Mouse (Mus musculus): ENCODE results near the gene Abcg5.

Abcg5 gene

GRCm38 (mm10) chr17:84682734-84683717, at the start of gene Abcg5:
Gene Abcg5, minus strand, starts transcription at chr17:84683011.
- DNase-seq (ENCODE audit: low spot score in 2 of 2): no peak

DNA sequence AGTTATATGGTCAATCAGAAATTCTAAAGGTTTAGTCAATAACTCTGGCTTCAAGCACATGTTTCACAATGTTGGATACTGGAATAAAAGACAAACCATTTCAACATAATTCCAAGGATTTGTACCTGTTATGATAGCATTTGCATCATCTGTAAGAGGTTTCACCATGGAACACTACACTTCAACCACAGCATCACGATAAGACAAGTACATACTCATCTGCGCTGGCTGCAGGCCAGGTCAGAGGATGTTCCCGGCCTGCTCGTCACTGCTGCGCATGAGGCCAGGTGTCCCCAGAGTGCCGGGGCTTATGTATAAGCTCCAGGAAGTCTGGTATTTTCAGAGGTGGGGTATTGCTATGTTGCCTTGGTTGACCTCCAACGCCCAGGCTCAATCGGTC, 49.8 kb upstream of the Abcg5 start:
- peak in 1 of 2 experiments; percentile 25 for DNase-seq (ENCODE audit: low spot score in 2 of 2)

- no peak for DNase-seq (ENCODE audit: low spot score in 2 of 2)
These were observed 48.5 kb upstream of the Abcg5 start for GRCm38 (mm10) chr17:84731361-84731760.

- no peak for DNase-seq (ENCODE audit: low spot score in 2 of 2)
These were observed 46.3 kb upstream of the Abcg5 start for GRCm38 (mm10) chr17:84729140-84729539.

GRCm38 (mm10) chr17:84728201-84728911, 45.5 kb upstream of the Abcg5 start:
- no peak for DNase-seq (ENCODE audit: low spot score in 2 of 2)

- no peak for DNase-seq (ENCODE audit: low spot score in 2 of 2)
These were observed 42.4 kb upstream of the Abcg5 start for GRCm38 (mm10) chr17:84725163-84725562.

DNA sequence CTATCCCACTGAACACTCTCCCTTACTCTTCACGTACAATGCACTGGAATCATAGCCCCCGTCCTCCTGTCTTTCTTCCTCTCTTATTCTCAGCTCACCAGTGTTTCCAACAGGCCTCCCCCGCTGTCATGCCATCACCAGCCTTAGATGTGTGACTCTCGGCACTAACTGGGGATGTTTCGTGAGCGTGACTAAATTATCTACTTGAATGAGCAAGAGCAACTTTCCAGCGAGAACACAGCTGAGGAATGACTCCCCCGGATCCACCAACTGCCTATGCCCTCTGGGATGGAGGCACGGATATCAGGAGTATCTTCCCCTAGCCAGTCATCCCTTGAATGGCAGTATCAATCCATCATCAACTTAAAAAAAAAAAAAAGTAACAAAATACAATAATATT, 41.2 kb upstream of the Abcg5 start:
- no peak for DNase-seq (ENCODE audit: low spot score in 2 of 2)

DNA sequence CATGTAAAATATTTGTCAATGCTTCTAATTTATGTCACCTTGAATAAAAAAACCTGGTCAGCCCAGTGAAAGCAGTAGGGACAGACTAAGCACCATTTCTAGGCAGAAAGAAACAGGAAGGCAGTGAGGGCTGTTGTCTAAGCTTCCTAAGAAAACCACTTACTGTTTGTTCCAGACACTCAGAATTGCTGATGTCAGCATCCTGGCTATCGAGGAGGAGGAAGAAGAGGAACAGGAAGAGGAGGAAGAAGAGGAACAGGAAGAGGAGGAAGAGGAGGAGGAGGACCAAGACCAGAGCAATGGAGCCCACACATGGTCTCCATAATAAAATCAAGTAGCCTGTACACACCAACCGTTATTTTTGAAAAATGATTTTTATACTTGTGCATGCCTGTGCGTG, 36.3 kb upstream of the Abcg5 start:
- no peak for DNase-seq (ENCODE audit: low spot score in 2 of 2)

- DNase-seq (ENCODE audit: low spot score in 2 of 2): no peak
These were observed 34.6 kb upstream of the Abcg5 start for GRCm38 (mm10) chr17:84717416-84717815.

DNA sequence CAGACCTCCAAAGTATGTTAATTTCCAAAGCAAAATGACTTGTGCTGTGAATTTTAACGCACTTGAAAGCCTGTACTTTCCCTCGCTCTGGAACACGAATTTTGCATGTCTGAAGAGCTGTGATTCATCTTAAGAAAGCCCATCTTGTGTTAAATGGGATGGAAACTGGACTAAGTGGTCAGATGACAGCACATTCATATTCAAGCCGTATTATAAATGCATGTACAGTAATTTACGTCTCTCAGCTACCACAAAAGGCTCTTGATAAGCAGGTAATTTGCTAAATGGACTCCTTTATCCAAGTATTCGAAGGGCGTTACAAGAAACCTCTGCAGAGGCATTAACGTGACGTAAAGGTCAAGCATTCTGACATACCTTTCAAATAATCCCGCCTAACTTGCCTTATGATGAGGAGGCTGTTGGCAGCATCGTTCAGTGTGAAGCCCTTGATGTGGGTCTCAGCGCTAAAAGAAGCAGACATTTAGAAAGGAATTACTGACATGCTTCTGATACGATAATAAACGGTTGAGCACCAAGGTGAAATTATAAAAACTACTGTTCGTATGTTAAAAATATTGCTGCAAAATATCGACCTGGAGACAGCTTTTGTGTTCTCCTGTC, 33.6 kb upstream of the Abcg5 start:
- no peak for DNase-seq (ENCODE audit: low spot score in 2 of 2)

DNA sequence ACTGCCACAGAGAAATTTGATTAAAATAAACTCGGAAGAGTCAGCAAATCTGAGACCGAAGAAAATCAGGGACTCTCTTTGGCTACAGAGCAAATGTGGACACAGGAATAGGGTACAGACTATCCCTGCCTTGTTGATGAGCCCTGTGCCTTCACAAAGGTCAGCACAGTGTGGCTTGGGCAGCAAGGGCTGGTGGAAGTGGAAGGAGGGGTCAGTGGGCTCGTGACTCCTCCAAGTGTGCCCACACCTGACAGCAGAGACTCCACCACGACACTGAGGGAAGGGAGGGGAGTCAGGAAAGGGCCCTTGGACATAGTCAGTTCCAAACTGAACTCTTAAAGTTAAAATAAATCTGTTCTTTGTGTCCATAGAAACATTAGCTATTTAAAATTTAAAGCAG, 32.1 kb upstream of the Abcg5 start:
- DNase-seq (ENCODE audit: low spot score in 2 of 2): no peak

- no peak for DNase-seq (ENCODE audit: low spot score in 2 of 2)
These were observed 30.9 kb upstream of the Abcg5 start for GRCm38 (mm10) chr17:84713563-84714164.

- DNase-seq (ENCODE audit: low spot score in 2 of 2): no peak
These were observed 26.6 kb upstream of the Abcg5 start for GRCm38 (mm10) chr17:84709403-84709851.

DNA sequence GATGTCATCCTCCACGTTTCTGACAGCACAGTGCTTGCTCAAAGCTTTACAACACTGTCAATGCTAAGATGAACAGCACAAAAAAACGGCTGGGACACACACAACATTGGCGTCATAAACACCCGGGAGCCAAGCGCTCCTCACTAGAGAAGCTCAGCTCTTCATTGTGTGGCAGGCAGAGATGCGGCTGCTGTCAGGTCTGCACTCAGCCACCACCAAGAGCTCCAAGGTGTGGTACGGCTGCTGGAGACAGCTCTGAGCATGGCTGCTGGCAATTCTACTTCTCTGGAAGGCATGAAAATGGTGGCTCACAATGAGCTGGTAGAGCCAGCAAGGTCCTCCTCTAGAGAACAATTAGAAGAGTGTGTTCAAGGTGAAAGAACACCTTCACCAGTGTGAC, 26.0 kb upstream of the Abcg5 start:
- no peak for DNase-seq (ENCODE audit: low spot score in 2 of 2)

GRCm38 (mm10) chr17:84707407-84707806, 24.6 kb upstream of the Abcg5 start:
- no peak for DNase-seq (ENCODE audit: low spot score in 2 of 2)

DNA sequence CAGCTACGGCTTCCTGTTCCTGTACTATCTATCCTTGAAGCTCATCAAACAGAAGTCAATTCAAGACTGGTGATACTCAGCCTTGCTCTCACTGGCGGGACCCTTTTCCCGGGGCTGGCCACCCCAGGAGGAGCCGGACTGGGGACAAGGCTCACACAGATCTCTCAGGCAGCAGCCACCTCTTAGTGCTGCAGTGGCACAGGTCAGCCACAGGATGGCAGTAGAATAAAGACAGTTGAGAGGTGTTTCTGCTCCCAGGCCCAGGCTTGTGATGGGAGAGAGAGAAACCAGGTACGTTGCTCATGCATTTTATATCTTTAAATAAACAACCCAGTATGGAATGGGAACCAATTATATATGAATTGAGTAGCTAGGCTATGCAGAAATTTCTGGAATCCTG, 15.9 kb upstream of the Abcg5 start:
- DNase-seq (ENCODE audit: low spot score in 2 of 2): peak; percentile 38 to 73

- DNase-seq (ENCODE audit: low spot score in 2 of 2): no peak
These were observed 13.7 kb upstream of the Abcg5 start for GRCm38 (mm10) chr17:84696537-84696936.

DNA sequence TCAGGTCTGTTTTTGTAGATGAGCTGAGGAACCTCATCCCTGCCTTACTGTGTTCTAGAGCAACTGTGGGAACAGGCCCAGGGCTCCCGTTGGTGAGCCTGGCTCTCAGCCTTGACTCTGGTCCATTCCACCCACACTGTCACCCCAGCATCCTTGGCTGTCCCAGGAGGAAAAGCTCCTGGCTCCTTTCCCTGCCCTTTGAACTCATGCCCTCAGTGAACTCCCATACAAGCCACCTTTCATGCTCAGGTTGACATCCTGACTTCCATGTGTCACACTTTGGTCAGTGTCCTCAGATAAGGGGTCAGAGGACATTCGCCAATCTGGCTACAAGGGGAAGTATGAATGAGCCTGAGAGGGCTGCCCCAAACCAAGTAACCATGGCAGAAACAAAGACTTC, 10.9 kb upstream of the Abcg5 start:
- no peak for DNase-seq (ENCODE audit: low spot score in 2 of 2)

- no peak for DNase-seq (ENCODE audit: low spot score in 2 of 2)
These were observed 7.3 kb upstream of the Abcg5 start for GRCm38 (mm10) chr17:84690111-84690510.

- no peak for DNase-seq (ENCODE audit: low spot score in 2 of 2)
These were observed 6.5 kb upstream of the Abcg5 start for GRCm38 (mm10) chr17:84689316-84689715.

DNA sequence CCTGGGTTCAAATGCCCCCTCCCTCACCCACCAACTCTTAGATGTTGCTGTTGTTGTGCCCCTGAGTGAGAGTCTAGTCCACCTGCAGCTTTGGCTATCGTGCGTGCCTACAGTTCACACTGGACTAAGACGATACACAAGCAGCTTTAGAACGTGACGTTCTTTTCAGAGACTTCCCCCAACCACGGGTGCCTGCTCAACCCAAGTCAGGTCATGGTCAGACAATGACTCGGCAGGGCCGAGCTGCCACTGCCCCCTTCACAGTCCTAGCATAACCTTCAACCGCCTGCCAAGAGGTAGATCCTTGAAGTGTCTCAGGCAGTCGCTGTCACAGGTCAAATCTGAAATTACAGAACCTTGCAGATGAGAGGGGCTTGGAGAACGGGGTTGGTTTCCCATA, 6.0 kb upstream of the Abcg5 start:
- DNase-seq (ENCODE audit: low spot score in 2 of 2): no peak

DNA sequence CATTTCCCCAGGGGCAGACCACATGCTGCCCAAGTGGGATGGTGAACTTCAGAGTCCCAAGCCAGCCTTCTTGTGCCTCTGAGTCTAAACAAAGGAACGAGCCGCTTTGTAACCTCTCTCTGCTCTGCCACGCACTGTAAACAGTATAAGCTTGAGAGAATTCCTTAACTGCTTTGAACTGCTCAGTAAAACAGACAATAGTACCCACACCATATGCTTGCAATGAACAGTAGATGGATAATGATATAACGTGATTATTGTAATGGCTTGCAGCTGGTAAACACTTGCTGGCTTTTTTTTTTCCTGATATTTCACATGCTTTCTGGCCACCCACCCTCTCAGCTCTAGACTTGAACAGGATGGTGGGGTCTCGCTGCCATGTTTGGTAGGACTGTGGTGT, 5.2 kb upstream of the Abcg5 start:
- DNase-seq (ENCODE audit: low spot score in 2 of 2): no peak

Data from spleen, postnatal 4 days (tissue).